Mouse (Mus musculus): Measurements from ENCODE around the gene Rasgef1b. TPM values are rescaled to one million over a fixed set of nuclear protein-coding genes. Genes with fewer than 3 reads are reported as not detected.

Rasgef1b gene
- total and polyA plus RNA-seq, 3 experiments = 0.17 to 0.26 (median 0.21) TPM

DNA sequence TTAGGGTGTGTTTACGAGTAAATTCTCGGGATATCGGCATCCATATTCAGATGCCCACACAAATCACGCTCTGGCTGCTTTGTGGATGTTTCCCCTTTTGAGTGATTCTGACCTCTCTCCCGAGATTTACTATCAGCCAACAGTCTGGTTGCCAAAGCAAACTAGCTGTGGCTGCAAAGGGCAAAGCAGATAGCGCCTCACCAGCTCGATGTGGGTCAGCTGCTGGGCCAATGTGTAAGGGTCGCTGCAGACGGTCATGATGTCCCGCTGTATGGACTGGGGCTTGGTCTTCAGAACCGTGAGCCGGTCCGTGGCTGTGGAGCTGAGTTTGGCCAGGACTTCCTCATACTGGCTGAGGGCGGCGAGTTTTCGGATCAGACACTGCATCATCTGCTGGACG, 494.6 kb downstream of the Rasgef1b start:
- Histone ChIP-seq H3K9me3 (replicated peaks; ENCODE audit: low read length) (no peaks in the 10 kb centered on the region), H3K36me3 (replicated peaks in 1 of 2; ENCODE audit: control insufficient read depth in 1 of 2, insufficient read depth in 1 of 2, low read length in 1 of 2) (no peaks in the 10 kb centered on the region), H3K9ac (ENCODE audit: insufficient read depth, low read depth) (no peak overlapping the region), H3K4me1 (ENCODE audit: control insufficient read depth in 1 of 2, insufficient read depth in 2 of 2) (no peaks in the 10 kb centered on the region), H3K27me3 (replicated peaks) (no peaks in the 10 kb centered on the region), H3K4me3 (replicated peaks in 1 of 3; ENCODE audit: low read depth in 2 of 3, low read length in 2 of 3, poor library complexity in 1 of 3) (no peak overlapping the region), H3K4me2 (ENCODE audit: insufficient read depth, low read depth, poor library complexity, severe bottlenecking) (no peak overlapping the region), H3K79me2 (replicated peaks; ENCODE audit: control insufficient read depth, extremely low read depth, insufficient read depth, poor library complexity, severe bottlenecking) (no peaks in the 10 kb centered on the region), H3K27ac (ENCODE audit: insufficient read depth, low read depth) (no peak overlapping the region)
- DNase-seq (ENCODE audit: extremely low read depth) = no peak
- dilution Hi-C loops (cut with MboI; ENCODE audit: extremely low pct_ligation_motif_present, extremely low pct_unique_long_range_greater_than_20kb, low sequenced_read_pairs) = no loop called here
- in situ Hi-C loops (cut with MboI; ENCODE audit: low pct_ligation_motif_present, low pct_unique_long_range_greater_than_20kb, low sequenced_read_pairs) = no loop called here
- TF ChIP-seq SIN3A (IDR thresholded peaks at IDR 0.05; ENCODE audit: low read length) = no peak

DNA sequence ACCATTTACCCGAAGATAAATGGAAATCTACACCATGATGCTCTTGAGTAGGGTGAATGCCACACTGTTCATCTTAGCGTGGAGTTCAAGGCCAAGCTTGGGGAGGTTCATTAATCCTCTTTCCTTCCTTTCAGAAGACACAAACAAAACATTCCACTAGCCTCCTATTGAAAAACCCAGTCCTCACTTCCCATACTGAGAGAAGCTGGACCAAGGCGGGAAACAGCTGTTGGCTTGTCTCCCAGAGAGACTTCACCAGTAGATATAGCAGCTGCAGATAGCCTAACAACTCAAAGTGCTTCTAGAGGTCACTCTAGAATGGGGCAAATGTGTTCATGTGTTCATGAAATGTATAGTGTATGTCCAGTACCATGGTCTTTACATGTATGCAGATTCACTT, 495.7 kb downstream of the Rasgef1b start:
- H3K36me3 ChIP-seq (replicated peaks in 1 of 2; ENCODE audit: control insufficient read depth in 1 of 2, insufficient read depth in 1 of 2, low read length in 1 of 2) = no peaks in the 10 kb centered on the region
- H3K9ac ChIP-seq (ENCODE audit: insufficient read depth, low read depth) = no peak overlapping the region
- TF ChIP-seq MYC (IDR thresholded peaks at IDR 0.05; ENCODE audit: low read depth, low read length) (no peak), ZKSCAN1 (IDR thresholded peaks at IDR 0.05; ENCODE audit: borderline replicate concordance, low read depth, low read length) (no peak), SMC3 (IDR thresholded peaks at IDR 0.05; ENCODE audit: low read depth, low read length) (no peak), ZC3H11A (IDR thresholded peaks at IDR 0.05; ENCODE audit: low read depth, low read length) (no peak), JUN (IDR thresholded peaks at IDR 0.05; ENCODE audit: insufficient read depth, low read depth, low read length) (no peak), BHLHE40 (IDR thresholded peaks at IDR 0.05; ENCODE audit: low read depth, low read length) (no peak), SIN3A (IDR thresholded peaks at IDR 0.05; ENCODE audit: low read length) (no peak), USF2 (conservative IDR thresholded peaks at IDR 0.05; ENCODE audit: low read depth, low read length) (no peak), EP300 (IDR thresholded peaks at IDR 0.05; ENCODE audit: low read length) (no peak), ZMIZ1 (IDR thresholded peaks at IDR 0.05; ENCODE audit: low read depth, low read length) (no peak), GABPA (IDR thresholded peaks at IDR 0.05; ENCODE audit: insufficient replicate concordance, low read depth, low read length) (no peak), NELFE (IDR thresholded peaks at IDR 0.05; ENCODE audit: low read depth, low read length) (no peak), USF1 (IDR thresholded peaks at IDR 0.05; ENCODE audit: low read depth, low read length) (no peak), TCF12 (IDR thresholded peaks at IDR 0.05; ENCODE audit: low read depth, low read length) (no peak), UBTF (IDR thresholded peaks at IDR 0.05; ENCODE audit: low read depth, low read length) (no peak), PAX5 (IDR thresholded peaks at IDR 0.05; ENCODE audit: low read length) (no peak), POLR2AphosphoS2 (IDR thresholded peaks at IDR 0.05; ENCODE audit: low read depth, low read length) (no peak), MEF2A (IDR thresholded peaks at IDR 0.05; ENCODE audit: borderline replicate concordance, low read depth, low read length) (no peak), RCOR1 (conservative IDR thresholded peaks at IDR 0.05; ENCODE audit: low read depth, low read length) (no peak), POLR2A (IDR thresholded peaks at IDR 0.05; ENCODE audit: low read depth, low read length) (no peak)
- H3K4me2 ChIP-seq (ENCODE audit: insufficient read depth, low read depth, poor library complexity, severe bottlenecking) = no peak overlapping the region
- H3K27me3 ChIP-seq (replicated peaks) = no peaks in the 10 kb centered on the region
- no peaks in the 10 kb centered on the region for H3K4me1 ChIP-seq (ENCODE audit: control insufficient read depth in 1 of 2, insufficient read depth in 2 of 2)
- dilution Hi-C loops (cut with MboI; ENCODE audit: extremely low pct_ligation_motif_present, extremely low pct_unique_long_range_greater_than_20kb, low sequenced_read_pairs) = no loop called here
- no peaks in the 10 kb centered on the region for H3K9me3 ChIP-seq (replicated peaks; ENCODE audit: low read length)
- no peak overlapping the region for H3K4me3 ChIP-seq (replicated peaks in 1 of 3; ENCODE audit: low read depth in 2 of 3, low read length in 2 of 3, poor library complexity in 1 of 3)
- H3K27ac ChIP-seq (ENCODE audit: insufficient read depth, low read depth) = no peak overlapping the region
- DNase-seq (ENCODE audit: extremely low read depth) = no peak
- in situ Hi-C loops (cut with MboI; ENCODE audit: low pct_ligation_motif_present, low pct_unique_long_range_greater_than_20kb, low sequenced_read_pairs) = no loop called here
- no peaks in the 10 kb centered on the region for H3K79me2 ChIP-seq (replicated peaks; ENCODE audit: control insufficient read depth, extremely low read depth, insufficient read depth, poor library complexity, severe bottlenecking)
